ENCODE assay signal across 23 mouse cellular contexts in genomic region chr12:47202936-47203335, GRCm38 (mm10).
"Had no signal": no experiment of that assay in that cellular context is flagged by ENCODE, and none has a peak within 500 bp of the region (broad histone marks: within the 10 kb centered on the region; RNA-seq: fewer than 3 reads in every experiment).

No protein-coding gene starts in this region.

- H3K4me1 ChIP-seq: limb, embryonic 10.5 days; limb, embryonic 13.5 days; liver, embryonic 12.5 days; liver, embryonic 15.5 days; midbrain, embryonic 12.5 days; neural tube, embryonic 12.5 days; neural tube, embryonic 15.5 days had no signal

- H3K27me3 ChIP-seq: limb, embryonic 13.5 days; liver, embryonic 12.5 days; liver, embryonic 15.5 days; midbrain, embryonic 12.5 days; neural tube, embryonic 12.5 days; neural tube, embryonic 15.5 days had no signal

- H3K4me3 ChIP-seq: left cerebral cortex, adult 2 months; limb, embryonic 10.5 days; limb, embryonic 13.5 days; liver, embryonic 12.5 days; liver, embryonic 15.5 days; midbrain, embryonic 12.5 days; neural tube, embryonic 12.5 days; neural tube, embryonic 15.5 days had no signal

- H3K9ac ChIP-seq: limb, embryonic 13.5 days; liver, embryonic 12.5 days; liver, embryonic 15.5 days; midbrain, embryonic 12.5 days; neural tube, embryonic 12.5 days; neural tube, embryonic 15.5 days had no signal

- H3K27ac ChIP-seq: kidney, postnatal 0 days; left cerebral cortex, adult 2 months; limb, embryonic 10.5 days; limb, embryonic 13.5 days; liver, embryonic 12.5 days; liver, embryonic 15.5 days; midbrain, embryonic 12.5 days; neural tube, embryonic 12.5 days; neural tube, embryonic 15.5 days; stomach, postnatal 0 days had no signal

- H3K36me3 ChIP-seq: limb, embryonic 10.5 days; limb, embryonic 13.5 days; liver, embryonic 12.5 days; liver, embryonic 15.5 days; midbrain, embryonic 12.5 days; neural tube, embryonic 12.5 days; neural tube, embryonic 15.5 days had no signal

- DNase-seq: kidney, adult 18-20 months; kidney, postnatal 36 days; layer of hippocampus, postnatal 36 days; liver; lung, adult 2 months; lung, postnatal 14 days; lung, postnatal 4 days; right cerebral cortex, adult 18-20 months; right cerebral cortex, postnatal 14 days; right cerebral cortex, postnatal 4 days; thymus, adult 2 months; thymus, postnatal 14 days; thymus, postnatal 4 days had no signal

- H3K4me2 ChIP-seq: limb, embryonic 13.5 days; liver, embryonic 12.5 days; liver, embryonic 15.5 days; midbrain, embryonic 12.5 days; neural tube, embryonic 12.5 days; neural tube, embryonic 15.5 days had no signal

- ATAC-seq: liver, embryonic 12.5 days had no signal

- H3K9me3 ChIP-seq: limb, embryonic 10.5 days; limb, embryonic 13.5 days; liver, embryonic 12.5 days; liver, embryonic 15.5 days; midbrain, embryonic 12.5 days; neural tube, embryonic 12.5 days; neural tube, embryonic 15.5 days had no signal
